Mouse (Mus musculus): ENCODE measurements around the gene Col1a1.

The Col1a1 gene

DNA sequence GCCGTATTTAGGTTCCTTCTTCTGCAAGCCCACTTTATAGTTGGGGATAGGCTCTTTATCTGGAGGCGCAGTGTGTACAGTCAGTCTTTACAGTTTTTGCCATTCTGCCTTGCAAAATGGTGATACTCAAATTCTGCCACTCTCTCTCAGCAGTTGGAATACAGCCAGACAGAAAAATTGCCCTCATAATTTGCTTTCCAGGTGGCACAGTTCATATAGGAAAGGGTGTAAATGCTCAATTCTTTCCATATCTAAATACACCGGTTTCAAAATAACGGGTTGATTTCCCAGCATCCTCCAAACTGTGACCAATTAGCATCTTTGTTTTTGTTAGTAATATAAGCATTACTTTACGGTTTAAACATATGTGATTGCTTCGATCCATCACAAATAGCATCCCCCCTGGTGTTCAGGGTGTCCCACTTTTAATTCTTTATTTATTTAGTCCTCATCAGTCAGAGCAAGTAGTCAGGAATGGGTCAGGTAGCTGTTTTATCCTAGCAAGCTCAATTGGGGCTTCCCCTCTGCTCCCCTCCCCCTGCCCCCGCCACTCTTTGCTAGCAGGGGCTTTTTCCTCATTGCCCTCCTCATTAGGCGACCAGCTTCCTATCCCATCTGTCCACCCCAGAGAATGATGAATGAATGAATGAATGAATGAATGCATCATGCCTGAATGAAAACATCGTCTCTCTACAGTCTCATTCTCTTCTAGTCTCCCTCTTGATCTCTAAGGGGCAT lies 42.3 kb downstream of the Col1a1 start:
- DNase-seq (ENCODE audit: low spot score), result no peak

DNA sequence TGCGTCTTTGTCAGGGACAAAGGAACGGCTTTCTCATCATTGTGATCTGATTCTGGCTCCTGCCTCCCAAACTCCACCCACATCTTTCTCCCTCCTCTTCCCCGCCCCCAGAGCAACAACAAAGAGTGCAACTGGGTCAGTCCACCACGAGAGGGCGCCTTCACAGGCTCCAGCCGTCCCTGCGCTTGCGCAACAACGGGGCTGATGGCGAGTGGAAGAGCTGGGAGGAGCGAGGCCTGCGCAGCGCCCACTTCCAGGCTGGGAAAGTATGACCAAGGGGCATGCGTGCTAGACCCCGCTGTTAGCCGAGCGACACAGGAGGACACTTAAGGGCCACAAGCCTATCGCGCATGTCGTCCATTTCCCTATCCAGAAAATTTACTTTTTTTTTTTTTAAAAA lies 42.9 kb downstream of the Col1a1 start:
- DNase-seq (ENCODE audit: low spot score), result peak; percentile 98

DNA sequence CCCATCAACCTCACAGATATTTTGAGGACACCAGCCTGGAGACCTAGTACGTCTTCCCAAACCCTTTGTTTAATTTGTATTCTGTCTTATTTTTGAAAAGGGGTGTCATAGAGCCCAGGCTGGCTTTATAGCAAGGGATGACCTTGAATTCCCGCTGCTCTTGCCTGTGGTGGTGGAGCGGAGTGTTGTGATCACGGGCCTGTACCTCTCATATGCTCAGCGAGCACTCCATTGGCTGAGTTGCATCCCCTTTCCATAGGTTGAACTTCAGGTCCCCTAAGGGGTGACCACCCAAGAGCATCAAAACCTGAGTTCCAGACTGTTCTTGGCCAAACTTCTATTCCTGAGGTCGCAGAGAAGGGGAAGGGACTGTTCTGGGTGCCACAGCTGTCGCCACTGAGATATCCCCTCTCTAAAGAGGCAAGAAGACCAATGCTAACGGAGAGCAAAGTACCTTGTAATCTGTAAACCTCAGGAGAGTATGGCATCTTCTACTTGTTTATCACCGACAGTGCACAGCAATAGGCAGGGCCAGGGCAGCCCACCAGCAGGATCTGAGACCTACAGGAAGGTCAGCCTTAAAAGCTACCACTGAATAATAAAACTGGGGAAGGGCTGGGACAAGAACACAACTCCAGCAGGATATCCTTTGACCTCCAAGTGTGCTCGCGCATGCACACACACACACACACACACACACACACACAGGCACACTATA lies 43.6 kb downstream of the Col1a1 start:
- no peak for DNase-seq (ENCODE audit: low spot score)

DNA sequence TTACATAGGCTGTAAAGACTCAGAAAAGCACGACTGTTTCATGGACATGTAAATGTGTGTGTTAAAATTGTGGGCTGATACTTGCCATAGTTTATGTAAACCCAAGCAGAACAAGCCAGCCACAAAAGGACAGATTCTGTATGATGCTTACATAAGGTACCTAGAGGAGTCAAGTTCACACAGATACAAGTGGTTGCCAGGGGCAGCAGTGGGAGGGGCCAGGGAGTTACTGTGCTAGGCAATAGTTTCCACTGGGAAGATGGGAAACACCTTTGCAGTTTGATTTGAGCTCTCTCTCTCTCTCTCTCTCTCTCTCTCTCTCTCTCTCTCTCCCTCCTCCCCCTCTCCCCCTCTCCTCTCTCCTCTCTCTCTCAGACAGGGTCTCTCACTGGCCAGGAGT lies 49.1 kb downstream of the Col1a1 start:
- no peak for DNase-seq (ENCODE audit: low spot score)

DNA sequence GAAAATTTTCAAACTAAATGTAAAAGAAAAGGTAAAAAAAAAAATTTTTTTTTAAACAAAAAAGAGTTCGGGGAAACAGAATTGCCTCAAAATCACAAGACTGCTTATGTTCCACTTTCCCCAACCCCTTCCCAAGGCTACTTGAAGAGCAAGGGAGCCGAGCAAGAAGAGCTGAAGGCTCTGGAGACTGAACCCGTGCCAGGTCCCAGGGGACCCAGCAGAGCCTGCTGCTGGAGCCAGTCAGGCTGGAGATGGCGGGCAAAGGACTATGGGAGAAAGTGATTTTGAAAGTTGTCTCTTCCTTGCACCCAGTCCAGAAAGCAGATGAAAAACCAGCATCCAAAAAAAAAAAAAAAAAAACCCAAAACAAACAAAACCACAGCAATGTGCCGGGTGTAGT lies 49.8 kb downstream of the Col1a1 start:
- no peak for DNase-seq (ENCODE audit: low spot score)

DNA sequence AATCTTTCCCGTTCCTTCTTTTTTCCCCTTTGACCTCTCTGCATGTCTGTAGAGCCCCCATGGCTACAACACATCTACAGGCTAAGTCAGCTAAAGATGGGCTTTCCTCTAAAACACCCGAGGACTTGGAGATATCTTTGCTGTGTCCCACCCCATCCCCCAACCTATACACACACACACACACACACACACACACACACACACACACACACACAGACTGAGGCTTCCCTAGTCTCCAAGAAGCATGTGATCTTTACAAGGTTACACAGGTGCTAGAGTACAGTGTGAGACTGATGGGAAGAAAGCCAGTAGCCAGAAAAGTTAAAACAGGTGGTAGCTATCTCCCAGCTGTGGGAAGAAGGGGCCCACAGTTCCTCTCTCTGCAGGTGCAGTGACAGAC lies 50.4 kb downstream of the Col1a1 start:
- DNase-seq (ENCODE audit: low spot score), result no peak

DNA sequence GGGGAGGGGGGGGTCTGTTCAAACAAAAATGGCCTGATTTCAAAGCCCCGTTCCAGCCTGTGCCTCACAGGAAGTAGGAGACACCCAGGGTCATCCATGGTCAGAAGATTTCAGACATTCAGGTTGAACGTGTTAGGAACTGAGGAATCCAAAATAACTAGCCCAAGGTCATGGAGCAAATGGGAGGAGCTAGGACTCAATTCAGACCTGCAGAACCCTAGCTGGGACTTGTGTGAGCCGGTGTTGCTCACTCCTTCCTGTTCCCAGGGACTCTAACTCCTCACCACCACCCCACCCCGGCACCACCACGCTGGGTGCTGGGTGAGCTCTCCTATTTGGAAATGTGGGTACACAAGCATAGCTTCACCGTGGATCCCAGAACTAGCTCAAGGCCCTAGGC lies 51.3 kb downstream of the Col1a1 start:
- DNase-seq (ENCODE audit: low spot score), result no peak

DNA sequence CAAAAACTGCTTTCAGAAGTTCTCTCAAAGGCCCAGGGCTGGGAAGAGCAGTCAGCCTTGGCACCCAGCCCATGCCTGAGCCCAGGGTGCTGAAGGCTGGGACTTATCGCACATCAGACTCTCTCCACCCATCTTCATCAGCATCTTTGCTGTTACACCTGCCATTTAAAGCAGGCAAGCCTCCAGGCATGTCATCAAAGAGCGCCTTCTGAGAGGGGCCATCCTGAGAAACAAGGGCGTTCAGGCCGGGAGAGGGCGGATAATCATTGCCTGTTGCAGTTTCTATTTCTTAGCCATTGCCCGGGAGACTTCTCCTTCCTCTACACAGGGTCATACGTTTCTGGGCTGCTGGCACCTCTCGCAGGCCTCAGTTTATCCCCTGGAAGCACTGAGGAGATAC lies 51.8 kb downstream of the Col1a1 start:
- DNase-seq (ENCODE audit: low spot score), result no peak

DNA sequence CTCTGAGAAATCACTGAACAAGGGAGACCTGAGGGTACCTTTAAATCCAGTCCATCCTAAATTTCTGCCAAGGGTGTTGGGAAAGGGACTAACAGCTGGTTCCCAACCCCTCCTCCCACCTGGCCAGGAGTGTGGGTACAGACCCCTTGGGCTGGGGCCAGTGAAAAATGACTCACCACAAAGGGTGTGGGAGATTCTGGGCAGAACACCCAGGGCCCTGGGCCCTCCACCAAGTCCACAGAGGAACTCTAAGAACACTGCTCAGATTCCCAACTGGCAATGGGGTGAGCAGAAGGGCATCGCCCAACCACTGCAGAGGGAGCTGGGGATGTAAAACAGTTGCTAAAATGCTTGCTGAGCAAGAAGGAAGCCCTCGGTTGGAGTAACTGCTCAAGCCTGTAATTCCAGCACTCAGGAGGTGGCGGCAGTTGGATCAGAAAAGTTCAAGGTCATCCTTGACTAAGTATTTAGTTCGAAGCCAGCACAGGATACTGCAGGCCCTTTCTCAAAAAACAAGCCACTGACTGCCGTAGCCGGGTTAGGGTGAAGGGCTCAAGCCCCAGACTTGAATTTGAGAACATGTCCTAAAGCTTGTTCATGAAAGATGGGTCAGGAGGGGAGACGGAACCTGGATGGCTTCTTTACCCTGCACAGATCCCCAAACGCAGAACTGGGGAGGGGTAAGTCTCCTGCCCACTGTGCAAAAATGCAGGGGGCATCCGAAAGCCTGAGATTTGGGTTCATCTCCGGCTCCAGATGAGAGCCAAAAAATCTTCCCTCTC lies 52.9 kb downstream of the Col1a1 start:
- no peak for DNase-seq (ENCODE audit: low spot score)

DNA sequence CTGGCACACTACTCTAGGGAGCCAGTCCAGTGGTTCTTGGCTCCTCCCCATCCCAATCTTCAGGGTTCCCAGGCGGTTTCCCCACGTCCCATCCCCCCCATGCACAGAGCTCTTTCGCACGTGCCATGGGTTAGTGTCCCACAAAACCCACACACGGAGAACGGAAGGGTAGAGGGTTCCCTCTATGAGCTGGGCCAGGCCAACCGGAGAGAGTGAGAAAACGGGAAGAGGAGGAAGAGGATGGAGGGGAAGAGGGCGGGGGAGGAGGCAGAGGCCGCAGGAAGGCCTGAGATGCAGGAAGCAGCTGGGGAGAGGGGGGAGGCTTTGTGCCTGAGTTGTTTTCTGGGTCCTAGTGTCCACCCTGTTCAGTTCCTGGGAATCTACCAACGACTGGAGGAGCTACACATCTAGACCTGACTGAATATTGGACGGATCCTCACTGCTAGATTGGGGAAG lies 53.6 kb downstream of the Col1a1 start:
- no peak for DNase-seq (ENCODE audit: low spot score)

DNA sequence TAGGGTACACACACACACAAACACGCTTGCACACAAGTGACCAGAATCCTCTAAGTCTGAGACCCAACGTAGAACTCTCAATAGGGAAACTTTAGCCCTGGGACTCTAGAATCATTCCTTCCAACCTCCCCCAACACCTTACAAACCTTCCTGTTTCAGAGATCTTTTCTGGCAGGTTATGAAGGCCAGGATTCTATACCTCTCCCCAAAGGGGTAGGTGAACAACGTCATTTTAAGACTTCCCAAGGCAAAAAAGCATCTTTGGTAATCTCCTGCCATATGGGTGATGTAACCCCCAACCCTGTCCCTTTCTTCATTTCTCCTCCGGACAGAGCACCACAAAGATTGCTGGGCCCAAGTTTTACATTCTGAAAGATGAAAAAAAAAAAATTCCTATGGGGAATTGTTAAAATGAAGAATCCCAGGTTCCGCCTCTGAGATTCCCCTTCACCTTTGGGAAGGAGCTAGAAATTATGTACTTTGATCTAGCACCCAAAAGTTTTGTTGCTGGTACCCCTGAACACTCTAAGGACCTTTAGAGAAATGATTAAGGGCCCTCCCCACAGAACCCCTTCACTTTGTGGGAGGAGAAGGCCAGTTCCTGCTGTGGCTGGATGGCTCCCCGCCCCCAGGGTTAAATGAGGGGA lies 54.2 kb downstream of the Col1a1 start:
- no peak for DNase-seq (ENCODE audit: low spot score)

DNA sequence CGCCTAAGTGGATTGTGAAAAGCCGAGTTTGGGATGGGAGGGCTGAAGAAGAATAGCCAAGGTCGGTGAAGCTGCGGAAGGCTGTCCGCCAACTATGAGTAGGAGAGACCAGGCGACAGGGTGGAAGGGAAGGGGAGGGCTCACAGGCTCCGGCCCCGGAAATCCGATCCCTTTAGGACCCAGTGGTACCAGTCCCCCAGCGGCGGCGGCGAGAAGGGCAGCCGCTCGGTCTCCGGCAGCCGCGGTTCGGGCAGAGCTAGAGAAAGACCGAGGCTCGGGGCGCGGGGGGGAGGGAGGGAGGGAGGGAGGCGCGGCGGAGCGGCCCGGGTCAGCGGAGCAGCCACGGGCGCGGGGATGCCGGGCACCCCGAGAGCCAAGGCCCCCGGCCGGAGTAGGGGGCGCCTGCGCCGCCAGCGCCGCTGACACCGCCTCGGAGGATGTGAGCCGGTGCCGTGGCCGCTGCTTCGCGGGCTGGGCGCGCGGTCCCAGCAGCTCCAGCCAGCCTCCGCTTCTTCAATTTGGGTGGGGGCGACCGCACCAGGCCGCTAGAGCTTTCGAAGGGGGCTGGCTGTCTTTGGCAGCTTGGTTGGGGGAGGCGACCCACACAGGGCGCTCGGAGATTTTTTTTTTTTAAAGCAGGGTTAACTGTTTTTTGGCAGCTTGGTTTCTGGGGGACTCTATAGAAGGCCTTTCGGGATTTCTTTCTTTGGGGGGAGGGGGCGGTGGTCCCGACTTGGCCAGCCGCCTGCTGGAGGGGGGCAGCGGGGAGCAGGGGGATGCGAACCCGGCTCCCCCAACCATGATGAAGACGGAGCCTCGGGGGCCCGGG lies 54.9 kb downstream of the Col1a1 start, which contains the start of gene Ppp1r9b:
Ppp1r9b (plus strand) TSS at position 287 of the 829 bp plus-strand sequence.
- DNase-seq (ENCODE audit: low spot score), result peak; percentile 89

DNA sequence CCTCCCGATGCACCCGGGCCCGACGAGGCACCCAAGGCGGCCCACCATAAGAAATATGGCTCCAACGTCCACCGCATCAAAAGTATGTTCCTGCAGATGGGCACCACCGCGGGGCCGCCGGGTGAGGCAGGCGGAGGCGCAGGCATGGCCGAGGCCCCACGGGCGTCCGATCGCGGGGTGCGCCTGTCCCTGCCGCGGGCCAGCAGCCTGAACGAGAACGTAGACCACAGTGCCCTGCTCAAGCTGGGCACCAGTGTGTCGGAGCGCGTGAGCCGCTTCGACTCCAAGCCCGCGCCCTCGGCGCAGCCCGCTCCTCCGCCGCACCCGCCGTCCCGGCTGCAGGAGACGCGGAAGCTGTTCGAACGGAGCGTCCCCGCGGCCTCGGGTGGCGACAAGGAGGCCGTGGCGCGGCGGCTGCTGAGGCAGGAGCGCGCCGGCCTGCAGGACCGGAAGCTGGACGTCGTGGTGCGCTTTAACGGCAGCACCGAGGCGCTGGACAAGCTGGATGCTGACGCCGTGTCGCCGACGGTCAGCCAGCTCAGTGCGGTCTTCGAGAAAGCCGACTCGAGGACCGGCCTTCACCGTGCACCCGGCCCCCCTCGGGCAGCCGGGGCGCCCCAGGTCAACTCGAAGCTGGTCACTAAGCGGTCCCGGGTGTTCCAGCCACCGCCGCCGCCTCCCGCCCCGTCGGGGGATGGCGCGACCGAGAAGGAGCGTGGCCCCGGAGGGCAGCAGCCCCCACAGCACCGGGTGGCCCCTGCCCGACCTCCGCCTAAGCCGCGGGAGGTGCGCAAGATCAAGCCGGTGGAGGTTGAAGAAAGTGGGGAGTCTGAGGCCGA lies 55.8 kb downstream of the Col1a1 start:
- DNase-seq (ENCODE audit: low spot score), result no peak

DNA sequence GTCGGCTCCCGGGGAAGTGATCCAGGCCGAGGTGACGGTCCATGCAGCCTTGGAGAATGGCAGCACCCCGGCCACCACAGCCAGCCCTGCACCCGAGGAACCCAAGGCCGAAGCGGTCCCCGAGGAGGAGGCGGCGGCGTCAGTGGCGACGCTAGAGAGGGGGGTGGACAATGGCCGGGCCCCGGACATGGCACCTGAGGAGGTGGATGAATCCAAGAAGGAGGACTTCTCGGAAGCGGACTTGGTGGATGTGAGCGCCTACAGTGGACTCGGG lies 56.4 kb downstream of the Col1a1 start:
- DNase-seq (ENCODE audit: low spot score), result no peak

DNA sequence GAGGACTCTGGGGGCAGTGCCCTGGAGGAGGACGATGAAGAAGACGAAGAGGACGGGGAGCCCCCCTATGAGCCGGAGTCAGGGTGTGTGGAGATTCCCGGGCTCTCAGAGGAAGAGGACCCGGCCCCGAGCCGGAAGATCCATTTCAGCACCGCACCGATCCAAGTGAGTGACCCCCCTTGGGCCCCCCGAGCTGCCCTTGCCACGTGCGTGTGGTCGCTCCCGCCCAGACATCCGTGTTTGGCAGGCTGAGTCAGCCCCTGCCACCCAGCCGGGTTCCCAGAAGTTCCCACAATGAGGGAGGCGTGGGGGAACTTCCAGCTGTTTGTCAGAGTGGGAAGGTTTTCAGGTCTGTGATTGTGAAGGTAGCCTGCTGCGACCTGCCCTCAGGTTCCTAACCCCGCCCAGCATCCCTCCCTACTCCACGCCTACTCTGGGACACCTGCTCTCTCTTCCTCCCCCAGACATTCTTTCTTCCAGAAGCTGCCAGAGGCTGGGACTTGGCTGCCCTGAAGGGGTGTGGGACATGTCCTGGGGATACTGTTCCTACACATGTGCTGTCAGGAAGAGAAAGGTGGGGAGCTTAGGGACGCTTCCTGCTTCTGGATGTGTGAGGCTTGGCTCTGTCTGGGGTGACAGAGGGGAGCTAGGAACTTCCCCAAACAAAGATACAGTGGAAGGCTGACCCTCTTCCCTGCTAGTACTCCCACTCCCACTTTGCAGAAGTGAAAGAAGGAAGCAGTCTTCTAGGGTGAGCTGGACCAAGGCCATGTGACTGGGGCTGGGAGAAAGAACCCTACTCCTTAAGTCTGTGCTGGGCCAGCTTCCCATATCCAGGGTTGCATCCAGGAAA lies 57.0 kb downstream of the Col1a1 start:
- no peak for DNase-seq (ENCODE audit: low spot score)

DNA sequence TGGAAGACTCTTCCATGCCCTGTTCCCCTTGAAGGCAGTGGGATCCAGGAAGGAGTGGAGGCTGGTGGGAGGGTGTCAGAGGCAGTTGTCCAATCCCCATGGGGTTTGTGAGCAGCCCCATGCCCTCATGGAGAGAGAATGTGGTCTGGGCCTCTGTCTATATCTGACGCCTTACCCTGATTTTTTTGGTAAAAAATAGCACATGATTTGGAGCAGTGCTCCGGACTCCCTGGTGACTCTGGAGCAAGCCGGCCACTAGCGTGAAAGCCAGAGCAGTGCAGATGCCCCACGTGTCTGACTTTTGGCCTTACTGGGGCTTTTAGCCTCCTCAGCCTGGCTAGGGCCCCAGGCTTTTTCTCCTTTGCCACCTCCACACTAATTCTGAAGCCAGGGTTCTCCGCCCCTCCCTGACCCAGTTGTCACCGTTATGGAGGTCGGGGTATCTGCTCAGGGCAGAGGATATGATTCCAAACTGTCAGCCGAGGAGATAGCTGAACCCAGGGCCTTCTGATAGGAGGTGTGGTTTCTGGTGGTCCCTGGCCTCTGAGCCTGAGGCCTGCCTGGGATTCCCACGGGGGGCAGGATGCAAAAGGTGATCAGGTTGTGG lies 58.3 kb downstream of the Col1a1 start:
- no peak for DNase-seq (ENCODE audit: low spot score)

DNA sequence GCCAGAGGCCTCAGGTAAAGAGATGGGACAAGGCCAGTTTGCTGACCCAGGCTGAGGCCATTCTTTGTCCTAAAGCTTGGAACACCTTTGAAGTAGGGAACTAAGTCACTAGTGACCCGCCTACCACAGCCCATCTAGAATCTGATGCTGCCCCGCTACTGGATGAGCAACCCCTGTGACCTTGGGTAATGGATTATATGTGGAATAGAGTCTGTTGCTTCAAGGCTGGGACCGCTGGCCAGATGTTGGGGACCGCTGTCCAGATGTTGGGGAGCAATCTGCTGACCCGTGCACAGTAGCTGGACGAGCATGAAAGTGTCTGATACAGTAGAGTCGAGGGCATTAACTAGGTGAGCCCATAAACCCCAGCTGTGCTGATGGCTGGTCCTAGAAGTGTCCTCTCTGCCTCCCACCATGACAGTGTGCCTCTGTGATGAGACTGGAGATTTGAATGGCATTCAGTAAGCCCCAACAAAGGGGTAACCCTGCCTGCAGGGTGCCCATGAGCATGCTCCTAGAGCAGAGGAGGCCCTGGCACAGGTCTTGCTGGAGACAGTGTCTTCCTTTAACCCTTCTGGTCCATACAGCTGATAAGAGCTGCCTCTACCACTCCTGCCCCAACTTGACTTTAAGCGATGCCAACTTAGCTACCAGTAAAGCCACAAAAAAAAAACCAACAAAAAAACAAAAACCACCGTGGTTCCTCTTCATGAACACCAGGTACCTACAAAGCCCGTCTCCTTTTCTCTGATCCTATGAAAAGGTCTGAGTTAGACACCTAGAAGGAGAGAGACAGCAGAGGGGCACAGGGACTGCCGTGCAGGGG lies 59.1 kb downstream of the Col1a1 start:
- no peak for DNase-seq (ENCODE audit: low spot score)

DNA sequence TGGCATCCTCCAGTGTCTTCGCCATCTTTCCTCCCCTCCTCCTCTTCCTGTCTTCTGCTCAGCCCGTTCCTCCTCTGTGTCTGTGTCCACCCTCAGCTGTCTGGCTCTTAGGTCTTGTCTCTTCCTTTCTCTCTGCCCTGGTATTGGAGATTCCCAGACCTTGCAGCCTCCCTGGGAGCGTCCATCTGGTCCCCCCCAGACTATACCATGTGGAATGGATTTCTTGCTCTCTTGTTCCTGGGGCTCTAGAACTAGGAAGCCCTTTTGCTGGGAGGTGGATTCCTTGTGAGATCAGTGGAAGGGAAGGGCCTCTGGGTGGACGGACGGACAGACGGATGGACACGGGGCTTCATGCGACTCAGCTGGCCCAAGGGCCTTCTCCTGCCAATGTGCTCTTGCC lies 60.1 kb downstream of the Col1a1 start:
- no peak for DNase-seq (ENCODE audit: low spot score)
